Mouse (Mus musculus): Measurements from ENCODE around the gene Sgcd. TPM values are rescaled to one million over a fixed set of nuclear protein-coding genes. Genes with fewer than 3 reads are reported as not detected.

The Sgcd gene
- polyA plus RNA-seq, 1 experiment from 2014 or later, result 4.0 TPM

DNA sequence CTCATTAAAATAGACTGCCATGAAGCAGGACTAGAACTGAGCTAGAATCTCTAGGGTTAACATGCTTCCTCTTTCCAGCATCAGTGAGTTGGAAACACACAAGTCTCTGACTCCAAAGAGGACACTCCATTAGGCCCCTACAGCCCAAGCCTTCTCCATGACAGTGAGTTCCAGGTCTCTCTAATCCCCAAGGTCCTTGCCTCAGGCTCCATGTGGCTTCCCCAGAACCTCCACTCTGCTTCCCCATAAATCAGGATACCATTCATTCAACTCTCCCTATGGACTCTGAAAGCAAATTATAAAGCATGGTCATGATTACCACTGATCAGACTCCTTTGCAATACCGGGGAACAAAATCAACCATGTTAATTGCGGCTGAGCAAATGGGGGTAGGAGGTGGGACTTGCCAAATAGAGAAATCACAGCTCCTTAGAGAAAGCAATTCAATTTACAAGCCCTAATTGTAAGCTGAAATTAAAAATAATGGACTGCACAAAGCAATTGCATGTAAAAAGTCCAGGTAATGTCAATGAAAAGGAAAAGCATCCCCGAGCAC is 97.1 kb downstream of the Sgcd start:
- H3K9me3 ChIP-seq, result no peaks in the 10 kb centered on the region
- peak overlapping the region; percentile 44; the same call in 1 of the 2 replicates for H3K27ac ChIP-seq
- no peak overlapping the region for H3K9ac ChIP-seq
- H3K36me3 ChIP-seq, result no peaks in the 10 kb centered on the region
- no peak overlapping the region for H3K4me3 ChIP-seq
- no peak overlapping the region for H3K4me2 ChIP-seq
- peak; percentile 39; the same call in 1 of the 2 replicates for ATAC-seq (ENCODE audit: low FRiP score)
- no peaks in the 10 kb centered on the region for H3K4me1 ChIP-seq (replicated peaks)
- WGBS, result 68% methylated on average over 3 of the region's 3 CpGs
- no peaks in the 10 kb centered on the region for H3K27me3 ChIP-seq

DNA sequence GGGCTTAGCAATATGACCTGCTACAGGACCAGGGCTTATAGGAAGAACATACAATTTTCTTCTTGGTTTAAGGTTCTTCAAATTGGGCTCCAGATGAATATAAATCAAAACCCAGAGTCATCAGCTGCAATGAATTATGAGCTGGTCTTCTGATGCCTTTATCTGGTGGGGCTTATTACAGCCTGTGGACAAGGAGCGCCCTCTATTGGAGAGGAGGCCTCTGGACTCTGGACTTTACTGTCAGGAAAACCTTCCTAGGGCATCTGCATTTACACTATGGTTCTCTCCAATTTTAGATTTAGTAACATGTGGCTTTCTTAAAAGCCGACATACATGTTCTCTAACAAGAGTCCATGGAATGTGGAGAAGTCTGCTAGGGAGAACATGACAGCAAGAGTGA is 98.5 kb downstream of the Sgcd start:
- no peak for ATAC-seq (ENCODE audit: low FRiP score)

DNA sequence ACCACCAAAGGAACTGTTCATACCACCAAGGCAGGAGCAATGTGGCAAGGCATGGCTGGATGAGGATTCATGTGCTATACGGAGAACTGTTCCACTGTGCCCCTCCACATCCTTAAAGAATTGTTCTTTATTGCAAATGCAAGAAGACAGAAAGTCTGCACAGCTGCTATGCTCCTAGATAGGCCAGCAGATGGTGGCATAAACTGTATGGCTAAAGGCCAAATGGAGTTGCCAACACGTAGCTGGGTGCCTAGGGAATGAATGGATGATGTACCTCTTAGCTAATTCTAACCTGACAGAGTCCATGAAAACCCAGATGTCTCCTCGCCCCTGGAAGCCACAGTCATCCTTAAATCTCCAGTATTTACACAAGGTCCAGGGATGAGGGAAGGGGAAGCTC is 103.5 kb downstream of the Sgcd start:
- H3K27ac ChIP-seq, result no peak overlapping the region
- WGBS, result 54% methylated on average over 3 of the region's 3 CpGs
- ATAC-seq (ENCODE audit: low FRiP score), result peak; percentile 66
- no peaks in the 10 kb centered on the region for H3K4me1 ChIP-seq (replicated peaks)
- H3K9me3 ChIP-seq, result no peaks in the 10 kb centered on the region
- H3K27me3 ChIP-seq, result no peaks in the 10 kb centered on the region
- H3K4me3 ChIP-seq, result no peak overlapping the region
- H3K9ac ChIP-seq, result no peak overlapping the region
- no peak overlapping the region for H3K4me2 ChIP-seq
- H3K36me3 ChIP-seq, result no peaks in the 10 kb centered on the region

More for the DNA sequence above, 98.5 kb downstream of the Sgcd start:
- no peaks in the 10 kb centered on the region for H3K36me3 ChIP-seq
- H3K27ac ChIP-seq, result no peak overlapping the region
- no peaks in the 10 kb centered on the region for H3K27me3 ChIP-seq
- no peak overlapping the region for H3K4me3 ChIP-seq
- H3K9ac ChIP-seq, result no peak overlapping the region
- no peak overlapping the region for H3K4me2 ChIP-seq
- 56% methylated on average over 2 of the region's 2 CpGs for WGBS
- no peaks in the 10 kb centered on the region for H3K9me3 ChIP-seq
- H3K4me1 ChIP-seq (replicated peaks), result no peaks in the 10 kb centered on the region

DNA sequence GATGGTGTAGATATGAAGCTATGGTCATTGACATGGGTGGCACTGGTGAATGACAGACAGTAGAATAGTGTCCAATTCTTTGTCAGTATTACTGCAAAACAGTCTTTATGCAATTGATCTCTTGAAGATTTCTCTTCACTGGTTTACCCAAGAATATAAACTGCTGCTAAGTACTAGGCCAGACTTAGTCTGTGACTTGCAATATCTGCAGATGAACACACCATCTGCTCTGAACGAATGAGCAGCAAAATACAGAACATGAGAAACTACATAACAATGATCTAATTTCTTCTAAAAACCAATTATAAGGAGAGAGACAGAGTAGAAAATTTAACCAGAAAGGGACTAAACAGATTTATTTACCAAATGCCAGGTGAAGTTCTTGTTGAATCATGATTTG is 105.2 kb downstream of the Sgcd start:
- Histone ChIP-seq H3K27me3 (no peaks in the 10 kb centered on the region), H3K4me2 (no peak overlapping the region), H3K9ac (no peak overlapping the region), H3K4me1 (replicated peaks) (no peaks in the 10 kb centered on the region), H3K27ac (no peak overlapping the region), H3K4me3 (no peak overlapping the region), H3K36me3 (no peaks in the 10 kb centered on the region), H3K9me3 (no peaks in the 10 kb centered on the region)
- no peak for ATAC-seq (ENCODE audit: low FRiP score)
- WGBS, result 84% methylated on average over 1 of the region's 1 CpGs

DNA sequence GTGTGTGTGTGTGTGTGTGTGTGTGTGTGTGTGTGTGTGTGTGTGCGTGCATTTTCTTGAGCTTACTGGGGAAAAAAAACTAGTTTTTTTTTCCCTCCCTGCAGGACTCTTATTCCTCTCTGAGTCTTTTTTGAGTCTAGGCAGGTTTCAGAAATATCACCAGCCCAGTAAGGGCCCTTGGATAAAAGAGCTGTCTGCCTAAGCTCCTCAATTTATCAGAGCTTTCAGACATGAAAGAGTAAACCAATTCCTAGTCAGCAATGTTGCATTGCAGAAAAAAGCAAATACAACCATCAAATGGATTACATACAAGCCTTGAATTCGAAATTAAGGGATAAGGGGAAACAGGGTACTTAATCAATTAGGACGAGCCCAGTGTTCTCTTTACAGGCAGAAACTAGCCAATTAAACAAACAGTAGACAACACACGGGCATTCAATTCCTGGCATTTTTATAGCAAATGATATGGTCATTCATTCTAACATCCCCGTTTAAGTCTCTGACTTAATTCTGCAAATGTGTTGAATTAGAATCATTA is 112.1 kb downstream of the Sgcd start:
- Histone ChIP-seq H3K27me3 (no peaks in the 10 kb centered on the region), H3K4me3 (no peak overlapping the region), H3K9ac (no peak overlapping the region), H3K4me1 (replicated peaks) (no peaks in the 10 kb centered on the region), H3K36me3 (no peaks in the 10 kb centered on the region), H3K9me3 (no peaks in the 10 kb centered on the region), H3K4me2 (no peak overlapping the region), H3K27ac (no peak overlapping the region)
- WGBS, result 48% methylated on average over 5 of the region's 5 CpGs
- ATAC-seq (ENCODE audit: low FRiP score), result no peak

DNA sequence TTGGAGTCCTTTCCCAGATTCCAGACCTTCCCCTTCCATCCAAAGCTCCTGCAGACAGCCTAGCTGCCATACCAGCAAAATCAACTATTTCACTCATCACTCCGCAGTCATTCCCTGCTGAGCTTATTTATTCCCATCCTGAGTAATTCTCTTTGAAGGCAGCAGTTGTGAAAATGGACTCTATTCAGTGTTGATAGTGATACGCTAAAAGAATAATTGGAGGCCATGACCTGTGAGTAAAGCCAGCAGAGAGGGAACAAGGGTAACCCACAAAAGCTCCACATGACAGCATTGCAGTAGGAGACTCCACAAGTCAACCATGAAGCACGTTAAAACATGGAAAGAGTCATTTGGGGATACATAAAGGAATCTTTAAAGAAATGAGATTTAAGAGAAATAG is 142.9 kb downstream of the Sgcd start:
- Histone ChIP-seq H3K4me3 (no peak overlapping the region), H3K27me3 (peaks cover 15% of the 10 kb centered on the region), H3K4me1 (replicated peaks) (no peaks in the 10 kb centered on the region), H3K36me3 (no peaks in the 10 kb centered on the region), H3K4me2 (no peak overlapping the region), H3K9me3 (no peaks in the 10 kb centered on the region), H3K9ac (no peak overlapping the region), H3K27ac (no peak overlapping the region)
- no peak for ATAC-seq (ENCODE audit: low FRiP score)
- 9% methylated on average over 3 of the region's 3 CpGs for WGBS

DNA sequence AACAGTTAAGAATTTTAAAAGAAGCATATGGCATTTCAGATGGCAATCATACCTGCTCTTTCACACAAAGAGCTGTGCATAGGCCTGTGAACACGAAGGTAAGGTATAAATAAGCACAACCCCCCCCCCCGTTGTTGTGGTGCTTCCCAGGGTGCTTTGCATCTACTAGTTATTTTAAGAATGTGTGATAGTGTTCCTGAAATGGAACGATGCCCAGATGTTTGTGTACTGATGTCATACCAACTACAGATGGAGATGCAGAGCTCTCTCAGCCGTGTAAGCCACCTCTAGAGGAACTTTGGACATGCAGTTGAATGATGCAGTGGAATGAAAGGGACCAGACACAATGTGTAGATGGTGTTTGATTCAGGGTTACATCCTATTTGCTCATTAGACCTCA is 155.5 kb downstream of the Sgcd start:
- H3K4me2 ChIP-seq, result no peak overlapping the region
- no peak overlapping the region for H3K9ac ChIP-seq
- no peak overlapping the region for H3K4me3 ChIP-seq
- no peaks in the 10 kb centered on the region for H3K9me3 ChIP-seq
- H3K36me3 ChIP-seq, result no peaks in the 10 kb centered on the region
- no peaks in the 10 kb centered on the region for H3K4me1 ChIP-seq (replicated peaks)
- no peak overlapping the region for H3K27ac ChIP-seq
- no peak for ATAC-seq (ENCODE audit: low FRiP score)
- WGBS, result 70% methylated on average over 4 of the region's 4 CpGs
- no peaks in the 10 kb centered on the region for H3K27me3 ChIP-seq

DNA sequence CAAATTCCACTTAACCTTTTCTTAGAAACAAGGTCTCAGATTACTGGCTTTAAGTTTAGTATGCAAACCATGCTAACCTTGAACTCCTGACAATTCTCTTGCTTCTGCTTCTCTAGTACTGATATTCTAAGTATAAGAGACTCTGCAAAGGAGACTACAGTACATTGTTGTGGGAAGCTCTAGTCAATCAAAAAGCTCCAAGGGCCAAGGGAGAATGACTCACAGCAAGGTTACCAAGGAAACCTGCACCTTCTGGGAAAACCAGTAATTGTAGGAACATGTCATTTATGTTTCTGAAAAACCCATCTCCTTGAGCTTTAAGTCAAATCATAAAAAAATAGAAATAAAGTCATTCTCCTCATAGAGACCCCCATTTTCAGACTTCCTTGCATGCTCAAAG is 178.5 kb downstream of the Sgcd start:
- H3K27ac ChIP-seq, result no peak overlapping the region
- H3K9ac ChIP-seq, result no peak overlapping the region
- no peaks in the 10 kb centered on the region for H3K36me3 ChIP-seq
- no peak overlapping the region for H3K4me3 ChIP-seq
- H3K4me2 ChIP-seq, result no peak overlapping the region
- H3K9me3 ChIP-seq, result no peaks in the 10 kb centered on the region
- ATAC-seq (ENCODE audit: low FRiP score), result no peak
- no peaks in the 10 kb centered on the region for H3K27me3 ChIP-seq
- no peaks in the 10 kb centered on the region for H3K4me1 ChIP-seq (replicated peaks)

DNA sequence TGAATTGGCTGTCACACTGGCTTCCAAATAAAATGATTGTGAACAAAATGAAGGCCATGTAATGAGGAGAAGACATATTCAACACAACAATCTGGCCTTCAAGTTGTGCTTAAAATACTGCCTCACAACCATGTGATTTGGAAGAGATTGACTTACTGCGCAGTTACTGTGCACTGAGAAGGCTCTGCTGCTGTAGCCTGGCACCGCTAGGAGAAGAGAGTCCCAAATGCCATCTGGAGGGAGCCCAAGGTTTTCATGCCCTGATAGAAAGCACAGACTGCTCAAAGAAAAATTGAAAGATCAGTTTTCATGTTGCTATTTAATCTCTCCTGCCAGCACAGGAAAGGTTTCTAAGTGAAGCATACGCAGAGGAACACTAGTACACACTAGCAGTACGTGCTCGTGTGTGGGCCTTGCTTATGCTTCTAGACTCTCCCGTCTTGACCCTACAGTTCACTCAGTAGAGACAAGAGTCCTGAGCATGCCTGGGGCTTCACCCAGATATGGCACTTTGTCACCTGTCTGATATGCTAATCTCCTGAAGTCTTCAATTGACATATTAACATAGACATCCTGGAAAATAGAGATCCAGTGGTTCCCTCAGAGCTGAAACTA is 184.6 kb downstream of the Sgcd start:
- WGBS, result 94% methylated on average over 6 of the region's 6 CpGs
- ATAC-seq (ENCODE audit: low FRiP score), result no peak
- no peak overlapping the region for H3K4me2 ChIP-seq
- no peak overlapping the region for H3K4me3 ChIP-seq
- no peaks in the 10 kb centered on the region for H3K9me3 ChIP-seq
- no peak overlapping the region for H3K27ac ChIP-seq
- no peaks in the 10 kb centered on the region for H3K4me1 ChIP-seq (replicated peaks)
- no peaks in the 10 kb centered on the region for H3K27me3 ChIP-seq
- no peaks in the 10 kb centered on the region for H3K36me3 ChIP-seq
- H3K9ac ChIP-seq, result no peak overlapping the region

DNA sequence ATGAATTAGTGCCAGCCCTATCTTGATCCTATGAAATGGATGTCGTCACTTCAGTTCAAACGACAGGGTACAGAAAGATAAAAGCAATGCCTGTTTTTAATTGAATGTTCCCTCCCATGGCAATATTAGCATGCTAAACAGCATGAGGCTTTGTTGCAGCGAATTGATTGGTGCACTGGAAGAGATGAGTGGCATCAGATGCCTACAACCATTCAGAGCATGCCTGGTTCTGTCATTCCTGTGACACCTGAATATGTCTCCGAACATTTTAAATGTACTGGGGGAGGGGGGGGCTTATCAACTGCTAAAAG is 210.9 kb downstream of the Sgcd start:
- Histone ChIP-seq H3K4me3 (no peak overlapping the region), H3K36me3 (no peaks in the 10 kb centered on the region), H3K9ac (no peak overlapping the region), H3K27me3 (no peaks in the 10 kb centered on the region), H3K4me2 (no peak overlapping the region), H3K27ac (no peak overlapping the region), H3K9me3 (no peaks in the 10 kb centered on the region), H3K4me1 (replicated peaks) (peaks cover 4% of the 10 kb centered on the region; the same call in 1 of the 2 replicates)
- 48% methylated on average over 4 of the region's 4 CpGs for WGBS
- ATAC-seq (ENCODE audit: low FRiP score), result no peak

DNA sequence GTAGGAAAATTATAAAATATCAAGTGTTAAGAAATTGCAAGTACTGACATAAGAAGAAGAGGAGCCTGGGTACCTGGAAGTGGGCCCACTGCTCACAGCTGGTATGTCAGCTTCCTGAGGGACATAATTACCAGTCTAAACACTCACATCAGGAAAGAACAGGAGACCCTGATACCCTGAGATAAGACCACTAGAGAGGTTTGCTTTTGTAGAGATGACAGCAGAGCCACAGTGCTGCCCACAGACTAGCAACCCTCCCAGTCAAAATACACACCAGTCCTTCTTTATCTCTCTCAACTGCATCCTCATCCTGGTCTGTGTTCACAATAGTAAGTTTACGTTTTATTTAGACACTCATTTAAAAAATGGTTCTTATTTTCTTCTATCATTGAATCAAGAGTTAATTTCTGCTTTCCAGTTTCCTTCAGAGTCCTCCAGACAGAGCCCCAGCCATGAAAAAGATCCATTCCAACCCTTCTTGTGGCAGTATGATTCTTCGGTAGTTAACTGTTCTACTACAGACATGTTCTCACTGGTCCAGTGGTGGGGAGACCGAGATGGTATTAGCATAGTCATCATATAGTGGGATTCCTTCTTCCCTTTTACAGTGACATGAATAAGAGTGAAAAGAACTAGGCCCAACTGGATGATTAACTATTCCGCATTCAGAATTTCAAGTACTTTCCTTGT is 211.4 kb downstream of the Sgcd start:
- Histone ChIP-seq H3K4me2 (no peak overlapping the region), H3K4me1 (replicated peaks) (peaks cover 4% of the 10 kb centered on the region; the same call in 1 of the 2 replicates), H3K4me3 (no peak overlapping the region), H3K27me3 (no peaks in the 10 kb centered on the region), H3K9ac (no peak overlapping the region), H3K27ac (no peak overlapping the region), H3K9me3 (no peaks in the 10 kb centered on the region), H3K36me3 (no peaks in the 10 kb centered on the region)
- no peak for ATAC-seq (ENCODE audit: low FRiP score)
- 82% methylated on average over 4 of the region's 4 CpGs for WGBS

DNA sequence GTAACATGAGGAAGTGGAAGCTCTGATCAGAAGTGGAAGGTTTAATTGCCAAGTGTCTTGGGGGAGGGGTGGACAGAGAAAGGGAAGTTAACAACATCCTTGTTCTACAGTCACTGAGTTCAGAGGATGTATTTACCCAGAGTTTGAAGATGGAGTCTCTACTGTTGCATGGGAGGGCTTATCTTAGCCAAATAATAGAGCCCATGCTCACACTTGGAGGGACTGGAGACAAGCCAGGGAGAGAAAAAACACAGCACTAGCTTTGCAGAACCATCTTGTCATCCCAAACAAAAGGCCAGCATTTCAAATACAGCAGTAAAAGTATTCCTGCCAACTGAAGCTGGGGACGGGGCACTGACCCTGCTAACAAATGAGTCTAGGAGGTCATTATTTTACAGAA is 212.8 kb downstream of the Sgcd start:
- no peaks in the 10 kb centered on the region for H3K9me3 ChIP-seq
- H3K36me3 ChIP-seq, result no peaks in the 10 kb centered on the region
- no peak overlapping the region for H3K4me2 ChIP-seq
- no peaks in the 10 kb centered on the region for H3K27me3 ChIP-seq
- ATAC-seq (ENCODE audit: low FRiP score), result no peak
- no peak overlapping the region for H3K9ac ChIP-seq
- H3K4me1 ChIP-seq (replicated peaks), result peaks cover 4% of the 10 kb centered on the region; the same call in 1 of the 2 replicates
- no peak overlapping the region for H3K4me3 ChIP-seq
- no peak overlapping the region for H3K27ac ChIP-seq
- 15% methylated on average over 1 of the region's 1 CpGs for whole genome bisulfite sequencing

DNA sequence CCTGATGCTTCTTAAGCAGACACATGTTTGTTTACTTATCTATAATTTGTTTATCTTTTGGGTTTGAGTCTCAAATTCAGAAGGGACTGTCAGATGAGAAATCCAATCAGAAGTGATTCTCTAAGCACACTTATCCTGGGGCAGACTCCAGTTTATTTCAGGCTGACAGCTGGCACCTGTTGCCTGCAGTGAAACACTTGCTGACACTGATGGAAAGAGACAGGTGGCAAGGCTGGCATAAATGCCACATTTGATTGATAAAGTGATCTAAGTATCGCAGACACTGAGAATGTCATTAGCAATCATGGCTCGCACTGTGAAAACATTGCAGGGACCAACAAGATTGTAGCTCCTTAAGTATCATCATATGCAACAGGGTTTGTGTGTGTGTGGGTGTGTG is 222.9 kb downstream of the Sgcd start:
- Histone ChIP-seq H3K27ac (no peak overlapping the region), H3K27me3 (no peaks in the 10 kb centered on the region), H3K4me3 (no peak overlapping the region), H3K9me3 (no peaks in the 10 kb centered on the region), H3K4me1 (replicated peaks) (no peaks in the 10 kb centered on the region), H3K9ac (no peak overlapping the region), H3K36me3 (no peaks in the 10 kb centered on the region), H3K4me2 (no peak overlapping the region)
- no peak for ATAC-seq (ENCODE audit: low FRiP score)
- WGBS, result 81% methylated on average over 2 of the region's 2 CpGs

Measured in hindbrain, embryonic 13.5 days (tissue).